Mouse (Mus musculus) adrenal gland, adult 10 weeks (tissue): ENCODE data around the gene Hes7. TPM values are rescaled to one million over a fixed set of nuclear protein-coding genes. Genes with fewer than 3 reads are reported as not detected.

Source experiments
- polyA plus RNA-seq: library from polyadenylated mRNA; stranded (reverse); fragments of 350-450 nt; fragmentation: Illumina TruSeq; extraction: RNeasy Lipid Tissue Mini Kit (QIAGEN cat#74804); gene quantifications from one replicate; pipeline ENCODE4 v1.2.3, GENCODE M21; 2014; ENCODE audit warnings: low read depth, low replicate concordance

The Hes7 gene
- not detected for polyA plus RNA-seq

GRCm38 (mm10) chr11:69120221-69121000, at the start of gene Hes7:
Gene Hes7, plus strand, starts transcription at chr11:69120404.

DNA sequence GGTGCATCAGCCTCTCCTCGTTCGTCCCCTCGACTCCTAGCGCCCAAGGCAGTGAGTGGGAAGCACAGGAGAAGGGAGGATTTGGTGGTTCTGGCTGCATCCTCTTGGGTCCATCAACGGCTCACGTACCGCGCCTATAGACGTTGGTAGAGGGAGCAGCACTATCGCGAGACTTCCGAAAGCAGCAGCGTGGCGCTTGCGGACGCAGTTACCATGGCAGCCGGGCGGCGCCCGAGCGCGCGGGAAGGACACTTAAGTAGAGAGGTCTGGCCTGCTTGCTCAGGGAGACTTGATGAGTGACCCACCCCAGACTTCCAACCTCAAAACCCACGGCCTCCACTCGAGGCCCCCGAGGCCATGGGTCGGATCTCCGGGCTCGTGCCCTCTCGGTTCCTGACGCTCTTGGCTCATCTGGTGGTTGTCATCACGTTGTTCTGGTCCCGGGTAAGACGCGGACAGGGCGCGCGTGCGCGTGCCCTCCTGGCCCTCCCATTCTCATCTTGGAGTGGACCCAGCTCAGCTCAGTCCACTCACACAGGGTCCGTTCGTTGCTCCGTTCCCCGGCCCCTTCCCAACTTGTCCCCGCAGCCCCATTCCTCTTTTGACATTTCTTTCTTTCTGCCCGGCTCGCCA, 49.5 kb upstream of the Hes7 start, which contains the start of gene Tmem107:
Tmem107 (plus strand) TSS at position 217 of the 633 bp plus-strand sequence.

DNA sequence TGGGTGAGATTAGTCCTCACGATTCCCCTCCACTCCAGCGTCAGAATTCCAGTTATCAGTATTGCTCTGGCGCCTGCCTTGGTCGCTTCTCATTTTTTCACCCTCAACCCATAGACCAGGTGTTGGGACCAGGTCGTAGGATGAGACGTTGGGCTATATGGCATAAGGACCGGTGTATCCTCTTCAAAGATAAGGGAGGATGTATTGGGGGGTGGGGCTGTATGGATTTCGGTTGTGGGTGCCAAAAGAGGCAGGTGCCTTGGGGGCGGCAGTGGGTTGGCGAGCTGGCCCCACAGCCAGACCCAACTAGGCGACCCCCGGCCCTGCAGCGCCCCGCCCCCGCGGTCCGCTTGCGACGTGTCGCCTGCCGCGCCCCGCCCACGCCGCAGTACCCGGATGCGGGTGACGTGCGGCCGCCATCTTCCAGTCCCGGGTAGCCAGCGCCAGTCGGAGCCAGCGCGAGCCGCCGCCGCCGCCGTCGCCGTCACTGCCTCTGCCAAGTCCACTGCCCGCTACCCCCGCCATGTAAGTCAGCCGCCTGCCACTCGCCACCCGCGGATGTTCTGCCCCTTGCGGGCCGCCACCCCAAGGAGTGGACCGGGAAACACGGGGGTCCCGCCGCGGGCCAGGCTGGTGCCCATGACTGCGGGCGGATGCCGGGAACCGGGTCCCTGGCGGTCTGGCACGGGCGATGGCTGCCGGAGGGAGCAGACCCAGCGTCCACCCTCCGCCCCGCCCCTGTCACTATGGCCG, 31.9 kb upstream of the Hes7 start, which contains the start of gene Vamp2:
Vamp2 (plus strand) TSS at position 388 of the 753 bp plus-strand sequence.

GRCm38 (mm10) chr11:69094697-69095429, 25.3 kb upstream of the Hes7 start, which contains the start of gene Per1:
Gene Per1, plus strand, starts transcription at chr11:69095217.

GRCm38 (mm10) chr11:69122336-69122951, 2.2 kb downstream of the Hes7 start, which contains the start of gene 9130213A22Rik:
Gene 9130213A22Rik, minus strand, starts transcription at chr11:69122589.

GRCm38 (mm10) chr11:69125852-69125918, 5.5 kb downstream of the Hes7 start, which contains the start of gene Aloxe3:
Gene Aloxe3, plus strand, starts transcription at chr11:69125896.

DNA sequence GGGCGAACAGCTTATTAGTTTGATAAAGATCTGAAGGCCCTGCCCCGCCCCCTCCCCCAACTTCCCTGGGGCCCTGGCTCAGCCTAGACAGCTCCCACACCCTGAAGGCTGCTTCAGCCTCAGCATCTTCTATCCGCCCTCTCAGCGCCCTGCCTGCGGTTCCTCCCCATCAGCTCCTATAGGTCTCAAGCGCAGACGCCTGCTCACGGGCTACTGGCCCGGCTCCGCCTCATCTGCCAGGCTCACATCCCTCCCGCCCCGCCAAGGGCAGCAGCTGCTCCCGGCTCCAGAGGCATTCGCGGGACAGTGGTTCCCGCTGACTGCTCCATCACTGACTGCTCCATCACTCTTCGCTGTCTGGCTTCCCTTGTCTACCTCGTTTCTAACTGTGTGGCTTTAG, 36.6 kb downstream of the Hes7 start, which contains the start of gene Alox12b:
Alox12b (plus strand) TSS at position 190 of the 400 bp plus-strand sequence.

Other genes starting within 250 kb of the Hes7 start
- 142 TPM for gene Ndel1, start 248.5 kb upstream of the Hes7 start, polyA plus RNA-seq
- gene Rnf222, start 231.9 kb upstream of the Hes7 start, polyA plus RNA-seq = not detected
- gene Rpl26, start 218.8 kb upstream of the Hes7 start, polyA plus RNA-seq = 139 TPM
- not detected for gene Odf4, start 193.3 kb upstream of the Hes7 start, polyA plus RNA-seq
- 6.4 TPM for gene Arhgef15, start 162.9 kb upstream of the Hes7 start, polyA plus RNA-seq
- 28.6 TPM for gene Slc25a35, start 152.3 kb upstream of the Hes7 start, polyA plus RNA-seq
- gene Rangrf, start 145.2 kb upstream of the Hes7 start, polyA plus RNA-seq = 6.2 TPM
- 8.0 TPM for gene Pfas, start 111.9 kb upstream of the Hes7 start, polyA plus RNA-seq
- gene Ctc1, start 104.5 kb upstream of the Hes7 start, polyA plus RNA-seq = 7.3 TPM
- gene Aurkb, start 74.8 kb upstream of the Hes7 start, polyA plus RNA-seq = 1.4 TPM
- 5.8 TPM for gene Borcs6, start 60.7 kb upstream of the Hes7 start, polyA plus RNA-seq
- 4.5 TPM for gene Tmem107, start 49.6 kb upstream of the Hes7 start, polyA plus RNA-seq
- gene Vamp2, start 31.9 kb upstream of the Hes7 start, polyA plus RNA-seq = 120 TPM
- 0.58 TPM for gene Per1, start 25.2 kb upstream of the Hes7 start, polyA plus RNA-seq
- gene 9130213A22Rik, start 2.2 kb downstream of the Hes7 start, polyA plus RNA-seq = not detected
- 0.17 TPM for gene Aloxe3, start 5.5 kb downstream of the Hes7 start, polyA plus RNA-seq
- gene Alox12b, start 36.6 kb downstream of the Hes7 start, polyA plus RNA-seq = not detected
- not detected for gene Alox8, start 77.4 kb downstream of the Hes7 start, polyA plus RNA-seq
- gene Gucy2e, start 116.6 kb downstream of the Hes7 start, polyA plus RNA-seq = not detected
- gene Cntrob, start 203.4 kb downstream of the Hes7 start, polyA plus RNA-seq = 1.8 TPM
- gene Trappc1, start 203.6 kb downstream of the Hes7 start, polyA plus RNA-seq = 58.0 TPM
- 14.0 TPM for gene Kcnab3, start 205.9 kb downstream of the Hes7 start, polyA plus RNA-seq
- gene Rnf227, start 220.1 kb downstream of the Hes7 start, polyA plus RNA-seq = 15.8 TPM
- gene Chd3, start 249.0 kb downstream of the Hes7 start, polyA plus RNA-seq = 10.1 TPM